Mouse (Mus musculus) cerebellum, adult 2 months (tissue): ENCODE data around the gene Samd14.

Experiments used
- CTCF ChIP-seq: fragments of 200-500 bp; IDR thresholded peaks from 2 replicates; pipeline ENCODE4 v1.5.1; 2011; ENCODE audit warnings: low read depth, mild to moderate bottlenecking, control low read depth, low read length, moderate library complexity, borderline replicate concordance; ENCODE audit not compliant: insufficient read depth
- POLR2A ChIP-seq: fragments of 200-500 bp; IDR thresholded peaks from 2 replicates; pipeline ENCODE4 v1.6.1; 2011; ENCODE audit warnings: low read length, control low read depth, borderline replicate concordance; ENCODE audit not compliant: insufficient read depth

DNA sequence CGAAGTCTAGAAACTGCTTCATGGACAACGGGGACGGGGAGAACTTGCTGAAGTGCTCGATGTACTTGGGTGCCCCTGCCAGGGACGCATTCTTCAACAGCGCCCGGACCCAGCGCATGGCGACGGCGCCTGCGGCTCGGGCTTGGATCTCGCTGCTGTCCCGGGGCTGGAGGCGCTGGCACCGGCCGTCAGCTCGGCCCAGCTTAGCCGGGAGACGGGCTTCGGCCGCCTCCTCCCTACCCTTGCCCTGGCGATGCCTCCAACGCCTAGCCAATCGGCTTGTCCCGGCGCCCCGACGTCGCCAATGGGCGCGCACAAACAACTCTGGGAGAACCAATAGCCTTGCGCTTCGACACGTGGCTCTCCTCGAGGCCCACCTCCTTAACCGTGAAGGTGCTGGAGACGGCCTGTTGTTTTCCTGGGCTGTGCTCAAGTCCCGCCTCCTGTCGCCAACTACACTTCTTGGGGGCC lies 31.5 kb downstream of the Samd14 start, which contains the start of gene Pdk2:
- no peak for TF ChIP-seq CTCF
- TF ChIP-seq POLR2A = peak; percentile 81
